Mouse (Mus musculus) spleen, adult 18-20 months (tissue): Measurements from ENCODE around the gene Gm436.

Experiments used
- DNase-seq, 2 experiments: peaks; one replicate each; pipeline ENCODE4 v3.0.0; 2022; ENCODE audit warnings: mixed read lengths in 2 of 2

Gm436 gene

GRCm38 (mm10) chr4:144686268-144686667 is at the start of gene Gm436:
Gm436 (minus strand) TSS chr4:144686368.
- no peak for DNase-seq

GRCm38 (mm10) chr4:144721304-144721703 is 35.1 kb upstream of the Gm436 start, which contains the start of gene Gm13178:
Gm13178 (minus strand) TSS chr4:144721404.
- DNase-seq: no peak

DNA sequence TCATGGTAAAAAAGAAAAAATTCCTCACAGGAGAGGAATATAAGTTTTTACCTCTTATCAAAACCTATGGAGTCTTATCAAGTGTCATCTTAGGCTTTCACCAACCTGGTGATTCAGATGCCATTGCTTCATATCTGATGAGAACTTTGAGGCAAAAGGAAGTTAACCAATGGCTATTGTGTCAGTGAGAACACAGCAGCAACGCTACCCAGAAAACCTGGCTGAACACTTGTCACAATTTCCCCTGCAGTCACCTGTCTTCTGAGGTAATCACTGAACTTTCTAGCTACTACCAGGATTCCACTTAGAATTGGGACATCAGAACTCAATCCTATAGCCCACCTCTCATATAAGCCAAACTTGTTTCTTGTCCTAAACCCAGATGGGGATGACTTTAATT is 33.5 kb upstream of the Gm436 start:
- no peak for DNase-seq

- no peak for DNase-seq
Measured at GRCm38 (mm10) chr4:144718288-144718687, 32.1 kb upstream of the Gm436 start.

DNA sequence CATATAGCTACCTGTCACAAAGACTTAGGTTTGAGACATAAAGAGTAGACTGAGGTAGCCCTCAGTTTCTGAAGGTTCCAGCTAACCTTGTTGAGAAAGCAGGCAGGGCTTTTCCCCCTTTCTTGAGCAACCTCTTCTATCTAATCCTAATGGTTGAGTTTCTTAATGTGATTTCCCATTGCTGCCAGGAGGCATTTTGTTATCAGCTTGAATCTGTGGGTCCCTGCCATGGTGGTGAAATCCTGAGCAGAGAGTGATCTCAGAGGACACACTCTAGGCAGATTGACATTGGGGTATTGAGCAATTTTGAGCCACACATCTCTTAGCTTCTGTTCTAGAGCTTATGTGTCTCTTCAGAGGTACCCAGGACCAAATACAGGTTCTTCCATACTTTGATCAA is 47.9 kb downstream of the Gm436 start:
- no peak for DNase-seq
